Mouse (Mus musculus) heart, embryonic 11.5 days (tissue): ENCODE results near the gene Lgals3bp. TPM values are rescaled to one million over a fixed set of nuclear protein-coding genes. Genes with fewer than 3 reads are reported as not detected.

Experiments
- ATAC-seq: fragments of 200-750 bp; cut with Nextera tagmentation; replicated peaks from 2 replicates; pipeline ENCODE4 v1.8.0; 2017; ENCODE audit warnings: moderate library complexity; ENCODE audit not compliant: insufficient number of reproducible peaks, low FRiP score, low TSS enrichment
- H3K27ac ChIP-seq: fragments of 300-500 bp; sonication (generic); 2 replicates; pipeline ENCODE4 v1.5.1; 2014; ENCODE audit warnings: mild to moderate bottlenecking, low read depth, low read length
- H3K27me3 ChIP-seq: fragments of 300-500 bp; sonication (generic); 2 replicates; pipeline ENCODE4 v1.6.1; 2014; ENCODE audit warnings: mild to moderate bottlenecking, low read length, mixed read lengths; ENCODE audit not compliant: control insufficient read depth, insufficient read depth
- H3K36me3 ChIP-seq: fragments of 300-500 bp; sonication (generic); 2 replicates; pipeline ENCODE4 v1.6.1; 2014; ENCODE audit warnings: mild to moderate bottlenecking, low read length, moderate library complexity, mixed read lengths; ENCODE audit not compliant: control insufficient read depth, insufficient read depth
- H3K4me1 ChIP-seq: fragments of 300-500 bp; sonication (generic); 2 replicates; pipeline ENCODE4 v1.6.1; 2014; ENCODE audit warnings: low read length; ENCODE audit not compliant: control insufficient read depth, insufficient read depth
- H3K4me2 ChIP-seq: fragments of 300-500 bp; sonication (generic); 2 replicates; pipeline ENCODE4 v1.6.1; 2014; ENCODE audit warnings: mild to moderate bottlenecking, moderate library complexity
- H3K4me3 ChIP-seq: fragments of 300-500 bp; sonication (generic); 2 replicates; pipeline ENCODE4 v1.5.1; 2014; ENCODE audit warnings: low read depth, low read length
- H3K9ac ChIP-seq: fragments of 300-500 bp; sonication (generic); 2 replicates; pipeline ENCODE4 v1.6.1; 2014; ENCODE audit warnings: mild to moderate bottlenecking, low read depth, low read length, moderate library complexity
- H3K9me3 ChIP-seq: fragments of 300-500 bp; sonication (generic); replicated peaks from 2 replicates; pipeline ENCODE4 v1.6.1; 2016; ENCODE audit warnings: low read length; ENCODE audit not compliant: control insufficient read depth
- WGBS: fragments of 180-500 bp; shearing (Covaris S2); extraction: QIAGEN DNeasy Blood & Tissue Kit; methylation state at CpG from one replicate; pipeline ENCODE4 v1.1.7; 2014; ENCODE audit not compliant: insufficient replicate concordance; 5-methylcytosine and 5-hydroxymethylcytosine counted together
- polyA plus RNA-seq: library from polyadenylated mRNA; unstranded; fragments of >200 nt; fragmentation: Nextera tagmentation; extraction: Ambion mirVana; gene quantifications from 2 replicates; pipeline ENCODE4 v1.2.1, GENCODE M21; 2014

The Lgals3bp gene
- polyA plus RNA-seq, 1 experiment from 2014 or later, result 3.1 TPM

DNA sequence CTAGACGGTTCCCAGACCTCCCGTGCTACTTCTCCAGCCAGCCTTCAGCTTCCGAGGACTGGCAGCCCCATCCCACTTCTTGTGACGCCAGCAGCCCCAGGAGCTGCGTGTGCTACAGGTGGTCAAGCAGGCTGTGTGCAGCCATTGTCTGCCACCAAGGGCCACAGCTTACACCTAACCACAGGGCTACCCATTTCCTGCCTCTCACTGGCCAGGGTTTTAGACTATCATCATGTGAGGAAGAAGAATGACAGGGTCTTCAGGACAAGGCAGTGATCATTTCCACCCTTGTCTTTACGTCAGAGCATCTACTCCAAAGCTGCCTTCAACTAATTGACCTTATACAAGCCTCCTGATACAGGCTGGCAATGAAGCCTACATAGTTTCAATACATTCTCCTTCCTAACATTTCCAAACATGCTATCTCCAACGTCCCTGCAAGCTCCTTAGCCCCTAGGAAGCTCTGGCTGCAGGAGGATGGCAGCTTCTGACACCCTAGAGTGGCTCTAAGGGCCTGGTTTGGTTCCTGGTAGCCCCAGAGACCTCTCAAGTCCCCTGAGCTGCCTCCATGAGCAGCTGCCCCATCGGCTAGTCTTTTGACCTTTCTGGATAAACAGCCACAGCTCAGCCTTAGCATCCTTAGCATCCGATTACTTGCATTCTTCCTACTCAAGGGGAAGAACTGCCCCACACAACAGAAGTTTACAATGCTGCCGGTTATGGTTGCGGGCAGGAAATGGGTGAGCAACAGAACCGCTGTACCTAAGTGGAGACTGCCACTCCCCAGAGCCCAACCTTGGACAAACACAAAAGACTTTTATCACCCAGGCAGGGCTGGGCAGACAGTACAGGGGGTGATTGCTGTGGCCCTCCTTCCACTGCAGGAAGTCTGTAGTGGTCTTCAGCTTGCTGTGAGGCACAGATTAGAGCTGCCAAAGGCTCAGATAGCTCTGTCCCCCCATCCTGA is 7.5 kb upstream of the Lgals3bp start:
- ATAC-seq, result no peak
- H3K9ac ChIP-seq, result no peak overlapping the region
- peaks cover 13% of the 10 kb centered on the region for H3K36me3 ChIP-seq
- H3K27me3 ChIP-seq, result no peaks in the 10 kb centered on the region
- H3K27ac ChIP-seq, result no peak overlapping the region
- no peaks in the 10 kb centered on the region for H3K4me1 ChIP-seq
- no peaks in the 10 kb centered on the region for H3K9me3 ChIP-seq
- H3K4me3 ChIP-seq, result no peak overlapping the region
- H3K4me2 ChIP-seq, result no peak overlapping the region
- WGBS, result 71% methylated on average over 12 of the region's 12 CpGs

DNA sequence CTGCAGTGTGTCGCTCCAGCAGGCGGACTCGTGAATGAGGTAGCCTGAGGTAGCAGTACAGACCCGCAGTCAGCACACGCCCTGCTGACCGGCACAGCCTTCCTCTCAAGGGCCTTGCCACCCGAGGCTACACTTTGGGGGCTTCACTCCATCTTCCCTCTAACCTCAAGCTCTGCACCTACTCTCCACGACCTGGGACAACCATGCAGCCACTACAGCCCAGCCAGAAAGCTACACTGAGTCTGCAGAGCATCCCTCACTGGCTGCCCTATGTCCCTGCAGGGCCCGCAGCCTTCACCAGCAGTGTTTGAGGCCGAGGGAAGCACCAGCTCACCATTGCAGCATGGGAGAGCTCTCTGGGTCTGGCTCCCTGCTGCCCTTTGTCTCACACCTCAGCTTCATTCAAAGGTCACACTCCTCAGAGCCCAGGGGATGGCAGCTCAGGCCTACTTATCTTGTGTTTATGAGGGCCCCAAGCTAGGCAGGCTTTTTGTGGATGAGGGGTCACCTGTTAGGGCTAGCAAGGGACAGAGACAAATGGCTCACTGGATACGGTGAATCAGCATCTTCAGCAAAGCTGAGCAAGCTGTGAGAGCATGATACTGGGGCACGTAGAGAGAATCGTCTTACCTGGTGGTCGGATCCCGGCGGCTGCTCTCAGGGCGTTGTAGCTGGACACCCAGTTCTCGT is 6.3 kb upstream of the Lgals3bp start:
- no peak for ATAC-seq
- Histone ChIP-seq H3K27me3 (no peaks in the 10 kb centered on the region), H3K4me1 (peaks cover 3% of the 10 kb centered on the region; the same call in 1 of the 2 replicates), H3K9ac (no peak overlapping the region), H3K27ac (no peak overlapping the region), H3K36me3 (peaks cover 10% of the 10 kb centered on the region), H3K4me2 (no peak overlapping the region), H3K9me3 (no peaks in the 10 kb centered on the region), H3K4me3 (no peak overlapping the region)
- WGBS, result 63% methylated on average over 18 of the region's 18 CpGs

DNA sequence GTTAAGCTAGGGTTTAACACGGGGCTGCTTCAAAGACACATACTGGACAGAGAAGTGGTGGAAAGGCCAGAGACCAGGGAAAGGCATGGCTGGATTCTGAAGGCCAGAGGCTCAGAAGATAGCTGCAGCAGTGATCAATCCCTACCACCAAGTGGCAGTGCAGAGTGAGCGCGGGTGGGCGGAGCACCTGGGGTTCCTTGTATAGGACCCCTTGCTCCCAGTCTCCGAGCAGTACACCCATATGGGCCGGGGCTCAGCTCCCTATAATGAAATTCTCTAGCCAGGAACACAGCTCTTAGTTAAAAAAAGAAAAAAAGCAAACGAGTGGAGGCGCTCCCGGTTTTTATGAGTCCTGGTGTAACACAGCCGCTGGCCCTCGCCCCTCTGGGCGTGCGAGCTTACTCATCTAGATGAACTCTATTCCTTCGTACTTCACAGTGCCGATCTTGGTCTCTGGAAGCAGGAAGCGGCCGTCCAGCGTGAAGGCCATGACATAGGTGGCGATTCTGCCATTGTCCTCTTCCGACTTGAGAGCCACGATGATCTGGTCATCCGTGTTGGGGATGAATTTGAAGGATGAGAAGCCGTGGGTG is 5.5 kb upstream of the Lgals3bp start:
- H3K4me3 ChIP-seq, result no peak overlapping the region
- H3K9me3 ChIP-seq, result no peaks in the 10 kb centered on the region
- no peak for ATAC-seq
- no peak overlapping the region for H3K9ac ChIP-seq
- no peaks in the 10 kb centered on the region for H3K27me3 ChIP-seq
- H3K4me1 ChIP-seq, result peaks cover 3% of the 10 kb centered on the region; the same call in 1 of the 2 replicates
- H3K27ac ChIP-seq, result no peak overlapping the region
- peaks cover 10% of the 10 kb centered on the region for H3K36me3 ChIP-seq
- no peak overlapping the region for H3K4me2 ChIP-seq
- 79% methylated on average over 23 of the region's 23 CpGs for WGBS

DNA sequence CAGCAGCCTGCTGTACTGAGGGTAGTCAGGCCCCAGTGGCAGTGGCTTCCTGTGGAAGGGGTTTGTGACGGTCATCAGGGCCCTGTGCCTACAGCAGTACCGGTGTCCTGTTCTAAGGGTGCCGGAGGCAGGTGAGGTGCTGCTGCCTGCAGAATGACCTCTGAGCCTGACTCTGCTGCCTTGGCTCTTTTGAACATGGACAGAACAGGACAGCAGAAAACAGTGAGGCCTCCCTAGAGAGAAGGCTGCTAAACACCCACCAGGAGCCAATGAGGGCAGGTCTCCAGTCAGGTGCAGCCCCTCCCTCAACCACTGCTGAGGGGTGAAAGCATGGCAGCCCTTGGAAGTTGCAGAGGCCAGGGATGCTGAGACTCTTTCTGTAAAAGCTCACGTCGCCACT is 4.6 kb upstream of the Lgals3bp start:
- H3K4me2 ChIP-seq, result no peak overlapping the region
- peaks cover 11% of the 10 kb centered on the region for H3K4me1 ChIP-seq
- ATAC-seq, result no peak
- H3K9me3 ChIP-seq, result no peaks in the 10 kb centered on the region
- H3K4me3 ChIP-seq, result no peak overlapping the region
- H3K36me3 ChIP-seq, result peaks cover 10% of the 10 kb centered on the region
- H3K27ac ChIP-seq, result no peak overlapping the region
- no peak overlapping the region for H3K9ac ChIP-seq
- WGBS, result 86% methylated on average over 5 of the region's 5 CpGs
- H3K27me3 ChIP-seq, result no peaks in the 10 kb centered on the region

DNA sequence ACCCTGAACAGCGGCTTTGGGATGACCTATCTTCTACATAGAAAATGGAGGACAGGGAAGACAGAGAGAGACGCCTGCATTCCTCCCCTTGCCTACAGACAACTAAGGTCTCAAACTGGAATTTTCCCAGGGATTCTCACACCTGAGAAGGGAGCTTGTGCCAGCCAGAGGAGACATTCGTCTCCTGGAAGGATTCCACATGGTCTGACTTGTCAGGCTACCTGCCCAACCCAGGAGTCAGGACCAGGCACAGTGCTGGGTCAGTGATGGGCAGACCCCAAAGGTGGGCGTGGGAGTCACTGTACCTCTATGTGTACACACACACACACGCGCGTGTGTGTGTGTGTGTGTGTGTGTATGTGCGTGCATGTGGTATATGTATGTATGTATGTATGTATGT is 3.4 kb upstream of the Lgals3bp start:
- no peak overlapping the region for H3K9ac ChIP-seq
- H3K27me3 ChIP-seq, result no peaks in the 10 kb centered on the region
- no peak overlapping the region for H3K4me2 ChIP-seq
- H3K27ac ChIP-seq, result no peak overlapping the region
- peaks cover 23% of the 10 kb centered on the region for H3K4me1 ChIP-seq
- no peaks in the 10 kb centered on the region for H3K9me3 ChIP-seq
- H3K36me3 ChIP-seq, result peaks cover 3% of the 10 kb centered on the region; the same call in 1 of the 2 replicates
- 89% methylated on average over 8 of the region's 8 CpGs for WGBS
- H3K4me3 ChIP-seq, result no peak overlapping the region
- no peak for ATAC-seq

DNA sequence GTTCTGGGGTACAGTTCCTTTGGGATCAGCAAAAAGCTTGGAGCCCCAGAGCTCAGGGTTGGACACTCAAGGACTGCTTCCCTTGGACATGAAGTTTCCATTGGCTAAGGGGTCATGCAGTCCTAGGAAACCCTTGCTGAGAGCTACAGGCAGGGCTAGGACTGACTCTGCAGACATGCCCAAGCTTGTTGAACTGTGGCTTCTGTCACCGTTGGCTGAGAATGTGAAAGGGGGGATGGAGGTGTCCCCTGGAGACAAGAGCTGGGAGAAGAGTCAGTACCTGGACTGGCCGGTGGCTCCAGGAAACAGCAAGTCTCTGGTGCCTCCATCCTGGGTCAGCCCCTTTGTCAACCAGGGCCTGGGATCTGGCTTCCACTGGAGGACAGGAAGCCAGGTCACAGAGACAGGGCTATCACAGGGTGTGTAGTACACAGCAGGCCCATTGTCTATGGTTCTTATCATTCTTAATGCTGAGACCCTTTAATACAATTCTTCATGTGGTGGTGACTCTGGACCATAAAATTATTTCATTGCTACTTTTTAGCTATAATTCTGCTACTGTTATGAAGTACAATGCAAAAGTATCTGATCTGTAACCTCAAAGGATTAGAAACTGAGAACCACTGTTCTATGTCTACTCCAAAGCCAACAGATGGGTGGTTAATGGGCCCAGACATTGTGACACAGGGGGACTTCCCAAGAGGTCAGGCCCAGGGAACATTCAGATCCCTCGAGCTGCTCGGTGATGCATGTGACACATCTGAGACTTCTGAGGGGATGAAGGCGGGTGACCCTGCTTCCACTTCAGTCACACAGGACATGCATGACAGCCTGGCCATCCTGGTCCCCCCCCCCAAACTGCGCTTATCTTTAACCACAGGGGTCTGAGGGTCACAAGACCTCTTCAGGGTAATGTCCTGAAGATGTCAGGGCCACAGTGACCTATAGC is 2.3 kb upstream of the Lgals3bp start:
- 61% methylated on average over 6 of the region's 6 CpGs for WGBS
- H3K4me2 ChIP-seq, result no peak overlapping the region
- no peaks in the 10 kb centered on the region for H3K27me3 ChIP-seq
- H3K4me3 ChIP-seq, result no peak overlapping the region
- no peak overlapping the region for H3K9ac ChIP-seq
- no peaks in the 10 kb centered on the region; the same call in 1 of the 2 replicates for H3K36me3 ChIP-seq
- no peak overlapping the region for H3K27ac ChIP-seq
- ATAC-seq, result no peak
- peaks cover 32% of the 10 kb centered on the region for H3K4me1 ChIP-seq
- H3K9me3 ChIP-seq, result no peaks in the 10 kb centered on the region

DNA sequence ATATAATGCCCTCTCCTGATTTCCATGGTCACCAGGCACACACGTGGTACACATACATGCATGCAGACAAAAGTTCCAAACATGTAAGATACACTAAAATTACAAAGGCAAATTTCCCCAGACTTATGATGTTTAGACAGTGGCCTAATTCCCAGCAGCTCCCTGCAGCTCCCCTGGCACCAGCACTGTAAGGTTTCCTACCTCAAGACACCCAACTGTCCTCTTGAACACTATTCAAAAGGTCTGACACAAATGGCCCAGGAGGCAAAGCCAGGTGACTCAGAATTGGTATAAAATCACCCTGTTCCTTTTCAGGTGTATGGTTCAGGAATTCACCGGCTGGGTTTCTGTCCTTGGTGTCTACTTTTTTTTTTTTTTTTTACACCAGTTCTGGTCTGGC is 1.3 kb upstream of the Lgals3bp start:
- no peaks in the 10 kb centered on the region; the same call in 1 of the 2 replicates for H3K36me3 ChIP-seq

DNA sequence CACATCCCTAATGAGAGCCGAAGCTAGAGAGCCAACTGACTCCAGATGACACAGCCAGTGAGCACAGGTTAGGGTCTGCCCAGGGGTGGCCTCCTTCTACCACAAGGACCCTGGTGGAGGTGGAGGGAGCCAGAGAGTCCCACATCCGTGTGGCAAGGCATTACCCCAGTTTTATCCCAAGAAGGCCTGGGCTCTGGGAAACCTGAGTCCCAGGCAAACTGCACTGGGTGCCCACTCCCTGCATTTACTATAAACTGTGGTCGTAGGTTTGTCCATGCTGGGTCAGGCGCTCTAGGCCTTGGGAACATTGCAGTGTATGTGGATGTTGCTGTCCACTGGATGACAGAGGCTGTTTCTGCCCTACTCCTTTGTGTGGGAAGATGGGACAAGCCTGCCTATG is 697 bp downstream of the Lgals3bp start:
- Histone ChIP-seq H3K9me3 (no peaks in the 10 kb centered on the region), H3K36me3 (no peaks in the 10 kb centered on the region), H3K9ac (no peak overlapping the region), H3K4me3 (no peak overlapping the region), H3K4me2 (no peak overlapping the region), H3K27me3 (no peaks in the 10 kb centered on the region), H3K4me1 (peaks cover 32% of the 10 kb centered on the region), H3K27ac (peak overlapping the region; percentile 41)
- ATAC-seq, result no peak
- 79% methylated on average over 4 of the region's 4 CpGs for WGBS

More for the DNA sequence above, 1.3 kb upstream of the Lgals3bp start:
- Histone ChIP-seq H3K9me3 (no peaks in the 10 kb centered on the region), H3K27ac (no peak overlapping the region), H3K4me2 (no peak overlapping the region), H3K4me1 (peaks cover 32% of the 10 kb centered on the region), H3K9ac (no peak overlapping the region), H3K4me3 (no peak overlapping the region), H3K27me3 (no peaks in the 10 kb centered on the region)
- 87% methylated on average over 2 of the region's 2 CpGs for WGBS
- ATAC-seq, result no peak
